Mouse (Mus musculus) lung, adult 18-20 months (tissue): ENCODE results near the gene Ttc21a.
A peak's percentile ranks its signal among the peaks of the same experiment; 100 is the strongest.

Experiments used
- DNase-seq, 2 experiments: peaks; one replicate each; pipeline ENCODE4 v3.0.0; 2022; ENCODE audit warnings: mixed read lengths in 2 of 2

Gene Ttc21a

DNA sequence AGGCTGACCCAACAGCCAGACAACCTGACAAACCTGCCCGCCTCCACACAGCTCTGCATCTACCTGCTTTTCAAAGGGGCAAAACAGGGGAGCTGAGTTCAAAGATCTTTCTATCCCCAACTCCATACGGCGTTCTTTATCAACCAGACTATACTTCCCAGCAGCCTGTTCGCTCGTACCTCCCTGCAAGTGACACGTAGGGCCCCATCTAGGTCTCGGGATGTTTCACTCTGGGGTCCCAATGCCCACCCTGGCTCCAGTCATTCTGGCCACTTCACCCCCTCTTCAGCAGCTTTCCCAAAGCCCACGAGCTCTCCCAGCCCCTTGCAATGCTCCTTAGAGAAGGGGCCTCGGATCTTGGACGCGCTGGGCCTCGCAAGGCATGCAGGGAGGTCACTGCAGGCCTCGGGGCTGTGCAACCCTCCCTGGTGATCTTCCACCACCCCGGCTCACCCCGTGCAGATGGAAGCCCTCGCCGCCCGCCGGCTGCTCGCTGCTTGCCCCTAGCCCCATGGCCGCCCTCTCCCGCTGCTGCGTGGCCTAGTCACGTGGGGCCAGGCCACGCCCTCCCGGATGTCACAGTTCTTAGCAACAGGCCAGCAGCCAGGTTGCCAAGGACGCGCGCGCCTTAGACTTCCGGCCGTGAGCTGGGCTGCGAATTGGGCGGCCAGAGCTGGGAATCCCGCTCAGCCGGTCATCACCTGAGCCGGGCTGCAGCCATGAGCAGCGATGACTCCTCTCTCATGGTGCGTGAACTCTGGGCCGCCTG is at the start of gene Ttc21a, which contains the start of gene Gorasp1:
Gene Ttc21a, plus strand, starts transcription at position 602 of the 769 bp plus-strand sequence.
Gene Gorasp1, minus strand, starts transcription at position 561 of the 769 bp plus-strand sequence.
- peak; percentile 92 to 95 for DNase-seq

DNA sequence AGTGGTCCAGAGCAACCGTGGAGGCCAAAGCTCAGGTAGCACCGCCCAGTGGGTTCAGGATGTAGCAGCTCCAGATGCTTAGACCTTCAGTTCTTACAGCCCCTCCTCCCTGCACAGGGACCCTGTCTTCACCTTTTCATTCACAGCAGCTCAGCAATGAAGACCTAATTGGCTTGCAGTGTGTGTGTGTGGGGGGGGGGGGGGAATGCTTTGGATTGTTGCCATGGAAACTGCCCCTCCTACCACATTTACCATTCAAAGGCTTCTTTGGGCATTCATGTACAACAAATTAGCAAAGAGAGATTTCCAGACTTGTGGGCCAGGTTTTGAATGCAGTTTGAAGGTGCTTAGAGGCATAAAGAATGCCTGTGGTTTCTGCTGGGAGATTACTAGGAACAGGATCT is 48.6 kb upstream of the Ttc21a start:
- DNase-seq = no peak

DNA sequence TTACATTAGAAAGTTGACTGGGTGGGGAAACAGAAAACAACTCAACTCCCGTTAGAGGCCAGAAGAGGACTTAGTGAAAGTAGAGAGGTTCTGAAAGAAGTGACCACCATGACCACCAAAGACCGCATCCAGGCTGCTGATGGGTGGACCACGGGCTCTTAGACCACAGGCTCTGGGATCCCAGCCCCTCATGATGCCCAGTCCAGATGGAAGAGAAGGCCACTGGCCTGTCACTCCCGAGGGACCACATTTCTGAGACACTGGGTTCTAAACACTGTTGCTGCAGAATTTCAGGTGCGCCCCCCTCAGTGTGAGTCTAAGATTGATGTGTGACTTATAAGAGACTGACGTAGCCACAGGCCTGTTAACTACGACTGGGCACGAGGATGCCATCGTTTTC is 48.0 kb upstream of the Ttc21a start:
- no peak for DNase-seq

DNA sequence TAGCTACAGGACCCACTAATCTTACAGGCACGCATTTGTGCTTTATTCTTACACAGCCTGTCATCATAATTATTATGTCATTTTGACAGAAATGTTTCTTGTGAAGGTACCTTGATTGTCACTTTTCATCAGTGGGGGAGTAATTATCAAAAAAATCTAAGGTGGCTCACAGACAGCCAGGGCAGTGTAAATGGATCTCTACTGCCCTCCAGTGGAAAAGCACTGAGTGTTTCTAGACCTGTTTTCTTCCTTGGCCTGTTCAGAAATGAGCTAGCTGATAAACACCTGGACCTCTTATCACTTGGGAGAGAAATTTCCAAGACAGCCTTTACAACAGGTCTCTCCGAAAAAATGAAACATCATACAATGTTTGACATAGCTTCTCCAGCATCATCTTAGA is 46.7 kb upstream of the Ttc21a start:
- peak in 1 of 2 experiments; percentile 9 for DNase-seq

DNA sequence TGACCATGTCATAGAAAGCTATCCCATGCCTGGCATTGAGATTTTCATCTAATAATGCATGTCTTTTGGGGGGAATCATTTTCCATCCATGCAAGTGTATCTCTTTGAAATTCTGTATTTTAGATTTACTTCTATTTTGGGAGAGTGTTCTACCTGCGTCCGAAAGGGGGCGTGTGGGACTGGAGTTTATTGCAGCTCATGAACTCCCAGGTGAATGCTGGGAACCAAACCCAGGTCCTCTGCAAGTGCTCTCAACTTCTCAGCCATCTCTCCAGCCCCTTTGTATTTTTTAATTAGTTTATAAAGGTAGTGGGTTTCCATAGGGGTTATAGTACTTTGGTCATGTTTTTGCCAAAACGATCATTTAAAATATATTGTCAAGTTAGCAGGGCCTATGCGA is 43.5 kb upstream of the Ttc21a start:
- no peak for DNase-seq

DNA sequence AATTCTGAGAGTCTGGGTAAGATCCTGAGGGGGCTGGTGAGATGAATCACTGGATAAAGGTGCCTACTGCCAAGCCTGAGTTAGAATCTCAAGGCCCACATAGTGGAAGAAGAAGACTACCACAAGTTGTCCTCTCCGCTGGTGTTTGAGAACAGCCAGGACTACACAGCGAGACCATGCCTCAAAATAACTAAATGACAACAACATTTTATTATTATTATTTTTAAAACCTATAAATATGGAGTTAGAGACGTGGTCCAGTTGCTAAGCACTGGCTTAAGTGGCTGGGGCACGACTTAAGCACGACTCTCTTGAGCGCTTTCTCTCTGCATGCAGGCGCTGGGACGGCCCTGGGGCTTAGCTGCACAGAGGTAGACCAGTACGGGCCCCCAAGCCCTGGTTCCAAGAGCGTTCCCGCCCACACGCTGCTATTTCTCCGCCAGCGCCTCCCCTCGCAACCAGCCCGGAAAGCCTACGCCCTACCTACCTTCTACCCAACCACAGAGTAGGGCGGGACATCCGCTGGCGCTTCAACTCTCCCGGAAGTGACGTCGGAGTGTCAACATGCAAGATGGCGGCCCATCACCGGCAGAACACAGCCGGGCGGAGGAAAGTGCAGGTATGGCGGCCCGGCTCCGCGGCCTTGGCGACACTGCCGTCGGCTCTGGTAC is 42.9 kb upstream of the Ttc21a start, which contains the start of gene Wdr48:
Gene Wdr48, plus strand, starts transcription at position 540 of the 671 bp plus-strand sequence.
- DNase-seq = peak; percentile 98 to 99

DNA sequence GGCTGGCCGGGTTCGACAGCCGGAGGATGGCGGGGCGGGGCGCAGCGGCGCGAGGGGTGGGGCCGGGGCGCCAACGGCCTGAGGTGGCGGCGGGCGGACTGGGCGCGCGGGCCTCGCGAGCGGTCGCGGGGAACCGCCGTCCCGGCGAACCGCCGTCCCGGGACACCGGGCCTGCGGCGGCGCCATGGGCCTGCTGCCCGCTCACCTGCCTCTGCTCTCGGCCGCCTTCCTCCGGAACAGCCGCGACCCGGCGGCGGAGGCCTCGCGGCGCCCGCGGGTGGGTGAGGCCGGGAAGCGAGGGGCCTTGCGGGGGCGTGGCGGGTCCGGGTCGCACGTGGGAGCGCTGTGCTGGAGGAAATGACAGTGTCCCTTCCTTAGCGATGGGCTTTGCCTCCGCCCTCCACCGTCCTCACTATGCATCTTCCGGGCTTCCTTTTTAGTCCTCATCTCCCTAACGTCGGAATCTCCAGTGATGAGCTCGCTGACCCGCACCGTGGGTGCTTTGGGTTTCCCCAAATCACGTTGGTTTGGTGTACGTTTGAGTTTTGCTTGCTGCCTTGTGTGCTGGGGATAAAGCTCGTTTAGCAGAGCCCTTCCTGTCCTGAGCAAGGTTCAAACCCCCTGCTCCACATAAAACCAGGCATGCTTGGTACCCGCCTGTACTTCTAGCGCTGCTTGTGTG is 42.2 kb upstream of the Ttc21a start:
- DNase-seq = peak; percentile 37 to 44

DNA sequence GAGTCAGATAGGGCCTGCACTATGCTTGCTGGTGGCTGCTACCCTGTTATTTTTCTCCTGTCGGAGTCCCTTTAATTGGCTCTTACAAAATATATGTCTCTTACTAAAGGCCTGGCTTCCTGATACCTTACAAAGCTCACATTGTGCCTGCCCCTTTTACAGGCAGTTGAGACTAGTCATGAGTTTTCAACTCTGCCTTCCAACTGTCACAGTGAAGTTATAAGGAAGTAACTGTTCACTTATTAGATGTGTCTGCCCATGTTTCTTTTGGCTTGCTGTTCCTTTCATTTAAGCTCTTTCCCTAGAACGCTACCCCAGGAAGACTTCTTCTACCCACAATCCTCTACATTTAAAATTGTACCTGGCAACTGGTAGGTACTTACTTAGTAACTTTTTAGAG is 38.0 kb upstream of the Ttc21a start:
- DNase-seq = no peak

DNA sequence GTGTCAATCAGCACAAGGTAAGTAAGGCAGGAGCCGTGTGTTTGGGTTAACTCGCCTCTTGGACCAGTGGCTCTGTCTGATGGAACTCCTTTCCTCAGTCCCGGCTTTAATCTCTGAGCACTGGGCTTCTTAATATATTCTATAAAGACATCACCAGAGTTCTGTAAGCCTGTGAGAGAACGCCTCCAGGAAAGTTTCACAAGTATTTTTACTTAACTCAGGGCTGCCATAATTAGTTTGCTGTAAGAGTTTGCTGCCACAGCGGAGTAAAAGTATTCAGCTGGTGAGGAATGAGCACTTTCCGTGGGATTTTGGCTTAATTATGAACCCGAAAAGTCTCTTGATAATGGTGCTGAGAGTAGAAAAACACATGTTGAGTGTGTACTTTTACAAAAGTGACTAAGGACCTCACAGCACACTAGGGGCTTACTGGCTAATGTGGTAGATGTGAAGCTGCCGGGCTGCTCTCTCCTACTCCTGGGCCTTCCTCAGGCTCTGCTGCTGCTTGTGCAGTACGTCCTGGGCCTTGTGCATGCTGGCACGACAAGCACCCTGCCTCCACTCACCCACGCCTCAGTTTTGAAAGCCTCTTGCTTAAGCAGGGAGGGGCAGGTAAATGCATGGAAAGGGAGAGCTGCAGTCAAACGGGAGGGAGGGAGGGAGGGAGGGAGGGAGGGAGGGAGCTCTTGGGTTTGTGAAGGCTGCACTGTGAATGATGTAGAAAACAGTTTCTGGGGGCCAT is 34.8 kb upstream of the Ttc21a start:
- DNase-seq = no peak

DNA sequence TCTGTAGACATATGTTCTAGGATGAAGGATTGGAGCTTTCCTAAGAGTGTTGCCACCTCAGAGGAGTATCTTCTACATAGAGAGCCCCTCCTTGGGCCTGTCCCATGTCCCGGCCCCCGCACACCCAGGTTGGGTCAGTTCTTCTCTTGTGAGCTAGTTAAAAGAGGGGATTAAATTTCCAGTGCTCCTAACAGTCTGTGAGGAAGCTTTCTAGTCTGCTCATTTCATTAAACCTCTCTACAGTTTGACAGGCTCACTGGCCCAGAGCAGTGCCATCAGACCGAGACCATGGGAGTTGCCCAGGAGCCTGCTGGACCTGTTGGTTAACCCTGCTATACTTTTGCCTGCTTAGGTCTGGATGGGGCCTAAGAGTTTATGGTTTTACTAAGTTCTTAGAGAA is 28.7 kb upstream of the Ttc21a start:
- no peak for DNase-seq

DNA sequence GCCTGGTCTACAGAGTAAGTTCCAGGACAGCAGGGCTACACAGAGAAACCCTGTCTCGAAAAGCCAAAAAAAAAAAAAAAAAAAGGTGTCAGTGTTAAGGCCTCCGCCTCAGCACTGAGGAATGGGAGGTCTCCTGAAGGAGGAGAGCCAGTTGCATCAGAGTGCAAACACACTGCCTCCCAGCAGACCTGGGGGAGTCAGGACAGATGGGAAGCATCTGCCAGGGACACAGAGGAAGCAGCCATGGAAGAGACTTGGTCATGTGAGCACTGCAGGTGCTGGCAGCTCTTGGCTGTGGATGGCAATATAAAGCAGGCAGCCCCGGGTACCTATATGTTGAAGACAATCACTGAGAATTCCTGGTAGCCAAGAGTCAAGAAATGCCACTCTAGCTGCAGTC is 27.5 kb upstream of the Ttc21a start:
- no peak for DNase-seq

DNA sequence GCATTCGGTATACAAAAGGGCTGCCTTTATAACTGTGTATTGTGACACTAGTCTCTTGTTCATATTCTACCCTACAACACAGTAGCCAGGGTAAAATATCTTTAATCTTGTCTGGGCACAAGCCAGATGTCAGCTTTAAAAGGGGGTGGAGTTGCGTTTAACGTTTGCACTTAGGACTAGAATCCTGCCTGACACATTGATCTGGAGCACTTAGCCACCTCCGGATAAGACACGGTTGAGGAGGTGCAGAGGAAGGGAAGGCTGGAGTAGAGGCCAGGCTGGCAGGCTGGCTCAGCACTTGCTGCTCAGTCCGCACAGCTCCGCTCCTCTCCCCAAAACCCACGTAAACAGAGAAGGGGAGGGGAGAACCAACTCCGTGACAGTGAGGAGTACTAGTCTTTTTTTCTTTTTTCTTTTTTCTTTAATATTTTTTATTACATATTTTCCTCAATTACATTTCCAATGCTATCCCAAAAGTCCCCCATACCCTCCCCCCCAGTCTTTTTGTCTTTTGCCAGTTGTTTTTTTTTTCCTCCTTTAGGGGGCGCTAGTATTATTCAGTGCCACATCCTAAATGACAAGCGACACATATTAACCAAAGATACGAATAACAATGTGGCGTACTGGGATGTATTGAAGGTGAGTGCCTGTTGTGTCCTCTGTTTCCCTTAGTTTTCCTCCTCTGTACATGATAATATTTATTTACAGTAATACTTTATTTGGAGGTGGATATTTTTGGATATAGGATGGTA is 24.1 kb upstream of the Ttc21a start:
- no peak for DNase-seq

DNA sequence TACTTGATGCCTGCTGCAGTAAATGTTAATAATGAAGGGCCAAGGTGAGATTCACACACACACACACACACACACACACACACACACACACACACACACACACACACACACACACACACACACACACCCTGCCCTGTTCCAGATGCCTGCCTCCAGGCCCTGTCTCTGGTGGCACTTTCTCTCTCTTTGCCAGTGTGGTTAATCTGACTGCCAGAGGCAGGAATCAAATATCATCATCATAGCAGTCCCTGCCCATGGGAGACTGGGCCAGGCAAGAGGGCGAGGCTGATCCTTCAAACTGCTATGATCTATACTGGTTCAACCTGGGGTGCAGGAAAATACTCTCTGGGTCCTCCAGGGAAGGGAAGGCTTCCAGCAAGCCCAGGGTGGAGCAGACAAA is 17.5 kb upstream of the Ttc21a start:
- DNase-seq = no peak

DNA sequence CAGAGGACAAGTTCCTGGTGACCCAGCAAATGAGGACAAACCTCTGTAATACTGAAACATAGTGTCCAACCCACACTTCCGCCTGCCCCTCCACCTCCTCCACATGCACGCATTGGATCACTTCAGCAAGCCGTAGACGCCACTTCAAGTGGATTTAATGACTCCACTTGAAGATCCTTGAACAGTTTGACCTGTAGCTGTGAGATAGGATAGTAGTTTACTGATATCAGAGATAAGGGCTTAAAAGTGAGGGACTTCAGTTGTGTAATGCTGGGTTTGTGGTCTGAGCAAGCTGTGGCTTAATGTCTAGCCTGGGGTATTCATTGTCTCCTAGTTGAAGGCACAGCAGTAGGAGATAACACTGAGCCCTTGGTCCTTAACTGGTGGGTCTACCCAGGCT is 13.9 kb upstream of the Ttc21a start:
- DNase-seq = no peak

DNA sequence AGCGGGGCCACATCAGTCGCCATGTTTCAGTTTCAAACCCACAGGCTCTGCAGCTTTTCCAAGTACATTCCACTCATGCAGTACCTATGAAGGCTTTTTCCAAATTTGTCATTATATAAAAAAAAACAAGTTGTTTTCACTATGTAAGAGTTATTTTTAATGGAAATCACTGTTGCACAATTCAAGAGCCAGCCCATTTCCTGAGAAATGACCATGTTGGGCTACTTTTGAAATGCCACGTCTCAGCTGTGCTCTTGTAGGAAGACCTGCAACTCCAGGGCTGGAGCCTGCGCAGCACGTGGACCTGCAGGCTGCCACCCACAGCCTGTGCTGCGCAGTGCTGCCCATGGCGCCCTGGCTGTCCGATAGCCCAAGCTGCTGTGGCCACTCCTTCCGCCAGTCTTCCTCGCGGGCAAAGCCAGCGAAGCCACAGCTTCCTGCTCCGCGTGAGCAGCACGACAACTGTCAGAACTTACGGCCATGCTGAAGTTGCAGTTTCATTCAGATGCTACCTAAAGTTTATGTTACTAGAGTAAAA is 12.2 kb upstream of the Ttc21a start:
- DNase-seq = peak in 1 of 2 experiments; percentile 29

DNA sequence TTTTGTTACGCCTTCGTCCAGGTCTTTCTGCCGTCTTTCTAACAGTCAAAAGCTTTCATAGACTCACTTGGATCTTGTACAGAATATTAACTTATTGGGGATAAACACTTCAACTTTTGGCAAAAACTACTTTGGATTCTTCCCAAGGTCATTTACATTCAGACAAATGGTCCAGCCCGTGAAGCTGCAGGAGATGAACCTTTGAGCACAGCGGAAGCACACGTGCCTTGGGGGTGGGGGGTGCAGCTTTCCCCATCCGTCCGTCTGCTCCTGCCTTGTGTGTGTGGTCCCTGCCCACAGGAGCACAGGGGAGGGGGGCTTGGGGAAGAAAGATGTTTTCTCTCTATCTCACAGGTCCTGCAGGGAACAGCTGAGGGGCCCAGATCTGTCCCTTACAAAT is 11.7 kb upstream of the Ttc21a start:
- DNase-seq = no peak

DNA sequence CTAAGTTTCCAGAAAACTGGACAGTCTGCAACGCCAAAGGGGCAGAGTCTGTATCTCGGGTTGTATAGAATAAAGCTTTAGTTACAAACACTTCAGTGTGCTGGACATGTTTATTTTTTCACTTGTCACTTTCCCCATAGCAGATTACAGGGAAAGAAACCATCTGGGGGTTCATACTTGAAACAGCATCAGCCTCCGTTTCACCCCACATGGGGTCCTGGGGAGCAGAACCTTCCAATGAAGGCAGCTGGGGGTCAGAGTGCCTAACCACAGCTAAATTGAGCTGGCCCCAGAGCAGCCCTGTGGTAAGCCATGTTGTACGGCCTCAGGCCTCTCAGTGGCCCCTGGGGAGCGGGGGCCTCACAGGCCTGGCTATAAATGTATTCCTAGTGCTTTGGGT is 10.9 kb upstream of the Ttc21a start:
- no peak for DNase-seq

DNA sequence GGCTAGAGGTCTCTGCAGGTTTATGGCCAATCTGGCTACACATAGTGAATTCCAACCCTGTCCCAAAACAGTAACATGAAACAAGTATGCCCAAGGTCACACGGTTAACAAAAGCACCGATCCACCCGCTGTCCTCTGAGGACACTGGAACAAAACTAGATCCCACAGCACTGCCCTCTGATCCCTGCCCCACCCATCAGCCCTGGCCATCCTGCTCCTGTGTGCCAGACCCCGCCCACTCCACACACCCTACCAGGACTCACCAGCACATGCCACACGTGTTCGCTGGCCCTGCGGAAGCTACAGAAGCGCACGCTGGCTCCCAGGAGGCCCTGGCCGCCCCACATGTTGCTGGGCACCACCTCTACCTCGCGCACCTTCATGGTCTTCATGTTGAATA is 5.0 kb upstream of the Ttc21a start:
- DNase-seq = no peak

DNA sequence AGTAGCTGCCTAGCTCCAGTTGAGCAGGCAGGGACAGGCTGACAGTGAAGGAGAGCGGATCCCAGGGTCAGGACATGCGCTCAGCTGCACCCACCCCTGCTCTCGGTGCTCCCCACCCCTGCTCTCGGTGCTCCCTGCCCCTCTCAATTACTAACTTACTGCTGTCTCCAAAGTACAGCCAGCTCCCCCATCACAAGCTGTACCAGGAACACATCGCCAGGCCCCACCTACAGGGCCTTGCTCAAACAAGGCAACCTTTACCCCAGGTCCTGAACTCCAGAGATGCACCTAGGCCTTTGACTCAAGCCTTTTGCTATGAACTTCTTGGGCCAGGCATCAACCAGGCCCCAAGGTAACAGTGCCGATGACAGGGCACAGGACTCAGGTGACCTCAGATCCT is 3.7 kb upstream of the Ttc21a start:
- DNase-seq = no peak

DNA sequence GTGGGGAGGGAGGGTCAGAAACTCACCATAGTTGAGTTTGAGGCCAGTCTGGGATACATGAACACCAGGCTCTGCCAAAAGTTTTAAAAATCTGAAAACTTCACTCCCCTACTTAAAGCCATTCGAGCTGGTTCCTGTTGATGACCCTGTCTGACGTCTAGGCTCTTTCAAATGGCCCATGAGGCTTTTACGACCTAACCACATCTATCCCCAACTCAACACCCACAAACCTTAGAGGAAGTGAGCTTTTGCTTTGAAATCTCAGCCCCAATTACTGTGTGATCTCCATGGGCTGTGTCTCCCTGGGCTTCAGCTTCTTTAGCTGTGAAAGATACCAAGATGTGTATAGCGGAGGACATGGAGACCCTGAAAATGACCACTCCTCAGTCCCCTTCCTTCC is 1.1 kb downstream of the Ttc21a start:
- no peak for DNase-seq

DNA sequence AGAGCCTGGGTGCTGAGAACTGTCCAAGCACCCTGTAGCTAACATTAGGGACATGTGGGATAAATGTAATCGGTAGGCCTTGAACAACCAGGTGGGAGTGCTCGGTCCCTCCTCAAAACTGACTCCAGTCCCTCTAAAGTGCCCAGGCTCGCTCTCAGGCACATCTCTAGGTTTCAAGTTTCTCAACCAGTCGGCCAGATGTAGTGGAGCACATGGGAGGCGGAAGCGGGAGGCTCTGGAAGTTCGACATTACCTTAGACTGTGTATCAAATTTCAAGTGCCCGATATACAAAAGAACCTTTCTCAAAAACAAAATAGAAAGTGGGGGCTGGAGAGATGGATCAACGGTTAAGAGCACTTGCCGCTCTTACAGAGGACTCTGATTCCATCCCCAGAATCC is 2.2 kb downstream of the Ttc21a start:
- peak in 1 of 2 experiments; percentile 33 for DNase-seq

DNA sequence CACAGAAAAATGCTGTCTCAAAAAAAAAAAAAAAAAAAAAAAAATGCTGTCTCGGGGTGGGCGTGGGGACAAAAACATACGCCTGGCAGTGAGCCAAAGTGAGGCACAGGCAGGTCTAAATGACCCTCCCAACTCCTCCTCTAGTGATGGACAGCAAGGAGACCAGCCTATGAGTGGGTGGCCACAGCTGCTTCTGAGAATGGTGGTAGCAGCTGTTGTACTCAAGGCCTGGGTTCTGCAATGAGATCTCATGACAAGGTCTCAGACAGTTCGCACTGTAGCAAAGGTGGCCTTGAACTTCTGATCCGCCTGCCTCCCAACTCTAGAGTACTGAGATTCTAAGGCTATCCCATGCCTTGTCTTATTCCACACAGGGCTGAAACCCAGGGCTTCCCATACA is 4.0 kb downstream of the Ttc21a start:
- DNase-seq = no peak
